Mouse (Mus musculus) heart, embryonic 13.5 days (tissue): ENCODE data around the gene Birc6. TPM values are rescaled to one million over a fixed set of nuclear protein-coding genes. Genes with fewer than 3 reads are reported as not detected.
"Not testable (repeated sequence)": the region's sequence is repeated elsewhere in the genome, so short reads cannot be mapped to it uniquely, and the experiment has no call there.

Experiments
- ATAC-seq: fragments of 200-750 bp; cut with Nextera tagmentation; 2 replicates; pipeline ENCODE4 v1.8.0; 2017; ENCODE audit warnings: moderate TSS enrichment; ENCODE audit not compliant: insufficient number of reproducible peaks, low FRiP score, low TSS enrichment; ENCODE audit errors: extremely low read depth
- H3K27ac ChIP-seq: fragments of 300-500 bp; sonication (generic); replicated peaks from 2 replicates; pipeline ENCODE4 v1.5.1; 2015; ENCODE audit warnings: moderate library complexity, mild to moderate bottlenecking, inconsistent platforms
- H3K27me3 ChIP-seq: fragments of 300-500 bp; sonication (generic); replicated peaks from 2 replicates; pipeline ENCODE4 v1.6.1; 2015; ENCODE audit warnings: mild to moderate bottlenecking, inconsistent platforms
- H3K36me3 ChIP-seq: fragments of 300-500 bp; sonication (generic); 2 replicates; pipeline ENCODE4 v1.6.1; 2015; ENCODE audit warnings: mild to moderate bottlenecking, inconsistent platforms
- H3K4me1 ChIP-seq: fragments of 300-500 bp; sonication (generic); 2 replicates; pipeline ENCODE4 v1.6.1; 2015; ENCODE audit warnings: inconsistent platforms
- H3K4me2 ChIP-seq: fragments of 300-500 bp; sonication (generic); 2 replicates; pipeline ENCODE4 v1.6.1; 2015; ENCODE audit warnings: inconsistent platforms, mild to moderate bottlenecking, moderate library complexity
- H3K4me3 ChIP-seq: fragments of 300-500 bp; sonication (generic); 2 replicates; pipeline ENCODE4 v1.5.1; 2015; ENCODE audit warnings: moderate library complexity, mild to moderate bottlenecking, inconsistent platforms
- H3K9ac ChIP-seq: fragments of 300-500 bp; sonication (generic); 2 replicates; pipeline ENCODE4 v1.6.1; 2015; ENCODE audit warnings: inconsistent platforms, mild to moderate bottlenecking, moderate library complexity
- H3K9me3 ChIP-seq: fragments of 300-500 bp; sonication (generic); 2 replicates; pipeline ENCODE4 v1.6.1; 2016; ENCODE audit warnings: inconsistent platforms
- WGBS: fragments of 180-500 bp; shearing (Covaris S2); methylation state at CpG from one replicate; pipeline ENCODE4 v1.1.7; 2015; ENCODE audit warnings: mixed read lengths; 5-methylcytosine and 5-hydroxymethylcytosine counted together
- polyA plus RNA-seq: library from polyadenylated mRNA; unstranded; fragments of >200 nt; fragmentation: Nextera tagmentation; extraction: Ambion mirVana; gene quantifications from 2 replicates; pipeline ENCODE4 v1.2.1, GENCODE M21; 2015

The Birc6 gene
- polyA plus RNA-seq, 1 experiment from 2014 or later: 51.9 TPM

DNA sequence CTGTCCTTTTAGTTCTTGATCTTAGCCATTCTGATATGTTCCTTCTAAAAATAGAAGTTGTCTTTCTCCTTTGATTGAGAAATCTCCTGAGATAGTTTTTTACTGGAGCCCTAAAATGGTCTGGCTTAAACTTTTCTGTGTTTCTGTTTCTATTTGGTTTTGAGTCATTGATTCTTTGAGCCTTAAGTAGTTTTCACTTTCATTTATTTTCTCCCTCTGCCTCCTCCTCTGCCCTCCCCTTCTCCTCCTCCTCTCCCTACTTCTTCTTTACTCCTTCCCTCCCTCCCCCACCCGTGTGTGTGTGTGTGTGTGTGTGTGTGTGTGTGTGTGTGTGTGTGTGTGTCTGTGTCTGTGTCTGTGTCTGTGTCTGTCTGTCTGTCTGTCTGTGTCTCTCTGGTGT lies 139.9 kb downstream of the Birc6 start:
- Histone ChIP-seq H3K27me3 (no peaks in the 10 kb centered on the region), H3K4me1 (peaks cover 4% of the 10 kb centered on the region; the same call in 1 of the 2 replicates), H3K4me2 (no peak overlapping the region), H3K4me3 (no peak overlapping the region), H3K27ac (no peak overlapping the region), H3K9me3 (no peaks in the 10 kb centered on the region), H3K9ac (no peak overlapping the region), H3K36me3 (peaks cover 78% of the 10 kb centered on the region)
- no peak for ATAC-seq
- WGBS: 80% methylated on average over 1 of the region's 1 CpGs

GRCm38 (mm10) chr17:74670031-74670430 lies 141.9 kb downstream of the Birc6 start:
- Histone ChIP-seq H3K4me2 (no peak overlapping the region), H3K4me1 (peaks cover 4% of the 10 kb centered on the region; the same call in 1 of the 2 replicates), H3K36me3 (peaks cover 66% of the 10 kb centered on the region), H3K9ac (no peak overlapping the region), H3K27ac (no peak overlapping the region), H3K4me3 (no peak overlapping the region), H3K27me3 (no peaks in the 10 kb centered on the region), H3K9me3 (no peaks in the 10 kb centered on the region)
- ATAC-seq: no peak
- 92% methylated on average over 13 of the region's 13 CpGs for WGBS

DNA sequence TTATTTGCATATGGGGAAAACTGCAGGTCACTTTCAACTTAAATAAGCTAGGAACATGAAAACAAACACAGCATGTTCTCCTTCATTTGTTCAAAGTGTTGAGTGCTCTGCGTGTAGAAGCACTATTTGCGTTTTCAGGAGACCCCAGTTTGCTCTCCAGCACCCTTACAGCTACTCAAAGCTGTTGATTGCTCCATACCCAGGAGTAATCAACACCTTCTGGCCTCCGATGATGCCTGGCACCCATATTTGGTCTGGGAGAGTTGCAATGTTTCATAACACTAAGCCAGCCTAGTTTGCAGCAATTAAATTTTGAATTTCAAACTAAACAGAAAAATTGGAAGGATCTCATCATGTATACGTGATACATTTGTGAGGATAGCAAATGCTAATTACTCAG lies 144.4 kb downstream of the Birc6 start:
- no peak for ATAC-seq
- peaks cover 4% of the 10 kb centered on the region; the same call in 1 of the 2 replicates for H3K4me1 ChIP-seq
- no peaks in the 10 kb centered on the region for H3K27me3 ChIP-seq
- whole genome bisulfite sequencing: 54% methylated on average over 4 of the region's 4 CpGs
- H3K9ac ChIP-seq: no peak overlapping the region
- no peak overlapping the region for H3K4me2 ChIP-seq
- no peak overlapping the region for H3K4me3 ChIP-seq
- H3K9me3 ChIP-seq: no peaks in the 10 kb centered on the region
- H3K36me3 ChIP-seq: peaks cover 68% of the 10 kb centered on the region
- no peak overlapping the region for H3K27ac ChIP-seq

DNA sequence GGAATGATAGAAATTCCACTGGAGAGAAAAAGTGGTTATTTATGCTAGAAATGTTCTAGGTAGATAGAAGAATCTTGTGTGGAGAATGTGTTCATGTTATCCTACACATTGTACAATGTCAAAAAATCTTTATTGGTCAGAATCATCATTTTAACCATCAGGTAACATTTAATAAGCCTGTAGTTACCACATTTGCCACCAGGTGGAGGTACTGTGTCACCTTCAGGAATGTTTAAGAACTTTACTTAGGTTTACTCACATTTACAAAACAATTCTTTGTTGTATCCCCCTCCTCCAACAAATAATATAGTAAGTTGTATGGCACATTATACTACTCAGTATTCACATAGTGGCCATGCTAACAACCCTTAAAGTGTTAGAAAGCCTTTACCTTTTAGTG lies 145.2 kb downstream of the Birc6 start:
- peaks cover 4% of the 10 kb centered on the region; the same call in 1 of the 2 replicates for H3K4me1 ChIP-seq
- no peaks in the 10 kb centered on the region for H3K9me3 ChIP-seq
- H3K36me3 ChIP-seq: peaks cover 70% of the 10 kb centered on the region
- no peak overlapping the region for H3K4me2 ChIP-seq
- no peak for ATAC-seq
- no peak overlapping the region for H3K4me3 ChIP-seq
- H3K27ac ChIP-seq: no peak overlapping the region
- no peaks in the 10 kb centered on the region for H3K27me3 ChIP-seq
- H3K9ac ChIP-seq: no peak overlapping the region

DNA sequence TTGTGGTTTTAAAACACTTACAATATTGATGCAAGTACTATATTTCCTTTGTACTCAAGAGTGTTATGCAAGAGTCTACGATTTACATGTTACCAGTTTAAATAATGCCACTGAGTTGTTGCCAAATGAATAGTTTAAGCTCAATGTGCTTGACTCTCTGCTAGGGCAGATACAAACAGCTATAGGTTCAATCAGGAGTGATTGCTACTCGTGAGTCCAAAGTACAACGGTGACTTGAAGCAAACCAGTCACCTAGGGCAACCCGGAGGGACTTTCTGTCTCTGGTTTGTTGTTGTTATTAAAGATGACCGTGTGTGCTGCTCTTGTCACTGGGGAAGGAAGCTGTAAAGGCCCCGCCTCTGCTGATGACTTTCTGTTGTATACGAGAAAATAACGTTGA lies 150.0 kb downstream of the Birc6 start:
- no peak overlapping the region for H3K9ac ChIP-seq
- no peak overlapping the region for H3K27ac ChIP-seq
- H3K36me3 ChIP-seq: peaks cover 67% of the 10 kb centered on the region
- no peaks in the 10 kb centered on the region for H3K27me3 ChIP-seq
- H3K9me3 ChIP-seq: no peaks in the 10 kb centered on the region
- H3K4me3 ChIP-seq: no peak overlapping the region
- H3K4me2 ChIP-seq: no peak overlapping the region
- ATAC-seq: no peak
- no peaks in the 10 kb centered on the region for H3K4me1 ChIP-seq
- 91% methylated on average over 8 of the region's 8 CpGs for WGBS

DNA sequence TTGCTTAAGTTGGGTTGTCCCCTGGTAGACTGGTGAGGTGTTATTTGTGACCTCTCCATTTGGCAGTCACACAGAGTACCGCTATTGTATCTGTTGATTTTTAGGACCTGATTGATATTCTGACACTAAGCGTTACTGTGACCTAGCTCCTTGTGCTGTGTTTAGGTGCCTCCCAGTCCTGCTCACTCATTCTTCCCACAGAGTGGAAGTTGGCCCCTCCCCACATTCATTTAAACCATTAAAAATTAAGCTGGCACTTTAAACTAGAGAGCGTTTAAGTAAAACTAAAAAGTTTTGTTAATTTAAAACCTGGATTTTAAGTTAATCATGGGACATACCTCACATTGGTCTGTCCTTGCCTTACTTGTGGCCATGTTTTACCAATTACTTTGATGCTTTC lies 156.8 kb downstream of the Birc6 start:
- no peak for ATAC-seq
- H3K36me3 ChIP-seq: peaks cover 51% of the 10 kb centered on the region
- H3K4me3 ChIP-seq: no peak overlapping the region
- no peaks in the 10 kb centered on the region for H3K4me1 ChIP-seq
- WGBS: 88% methylated on average over 3 of the region's 3 CpGs
- H3K4me2 ChIP-seq: no peak overlapping the region
- H3K27ac ChIP-seq: no peak overlapping the region
- no peaks in the 10 kb centered on the region for H3K27me3 ChIP-seq
- H3K9ac ChIP-seq: no peak overlapping the region
- no peaks in the 10 kb centered on the region for H3K9me3 ChIP-seq

DNA sequence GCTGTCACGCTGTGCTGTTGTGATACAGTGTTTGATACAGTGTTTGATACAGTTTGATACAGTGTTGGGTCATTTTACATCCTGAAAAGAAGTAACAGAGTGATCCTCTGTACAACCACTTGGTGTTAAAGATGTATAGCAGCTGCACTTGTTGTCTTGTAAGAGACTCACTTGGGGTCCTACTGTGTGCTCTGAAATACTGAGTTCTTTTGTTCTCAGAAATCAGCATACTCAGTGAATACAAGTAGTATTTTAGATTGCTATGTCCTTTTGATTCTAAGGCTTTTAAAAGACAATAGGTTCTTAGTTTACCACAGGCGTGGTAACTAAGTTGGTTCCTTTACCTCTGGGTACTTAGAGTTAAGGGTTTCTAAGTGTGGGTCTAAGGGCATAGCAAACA lies 160.5 kb downstream of the Birc6 start:
- ATAC-seq: no peak
- no peak overlapping the region for H3K9ac ChIP-seq
- no peak overlapping the region for H3K27ac ChIP-seq
- no peak overlapping the region for H3K4me3 ChIP-seq
- no peaks in the 10 kb centered on the region for H3K9me3 ChIP-seq
- peaks cover 59% of the 10 kb centered on the region for H3K36me3 ChIP-seq
- H3K27me3 ChIP-seq: no peaks in the 10 kb centered on the region
- H3K4me1 ChIP-seq: no peaks in the 10 kb centered on the region
- 92% methylated on average over 2 of the region's 2 CpGs for WGBS
- no peak overlapping the region for H3K4me2 ChIP-seq

DNA sequence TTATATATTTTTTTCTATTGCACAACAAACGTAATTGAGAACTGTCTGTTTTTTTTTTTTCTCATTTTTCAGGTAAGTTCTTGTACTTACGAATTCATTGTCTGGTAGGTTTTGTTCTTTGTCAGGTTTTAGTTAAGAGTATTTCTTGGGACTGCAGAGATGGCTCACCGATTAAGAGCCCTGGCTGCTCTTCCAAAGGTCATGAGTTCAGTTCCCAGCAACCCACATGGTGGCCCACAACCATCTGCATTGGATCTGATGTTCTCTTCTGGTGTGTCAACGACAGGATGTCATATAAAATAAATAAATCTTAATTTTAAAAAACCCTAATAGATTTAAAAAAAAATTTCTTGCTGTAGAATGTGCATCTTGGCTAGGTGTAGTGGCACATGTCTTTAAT lies 161.3 kb downstream of the Birc6 start:
- 89% methylated on average over 4 of the region's 4 CpGs for WGBS
- Histone ChIP-seq H3K4me2 (no peak overlapping the region), H3K27me3 (no peaks in the 10 kb centered on the region), H3K9ac (no peak overlapping the region), H3K4me3 (no peak overlapping the region), H3K4me1 (no peaks in the 10 kb centered on the region), H3K9me3 (no peaks in the 10 kb centered on the region), H3K36me3 (peaks cover 64% of the 10 kb centered on the region), H3K27ac (no peak overlapping the region)
- ATAC-seq: no peak

- WGBS: 98% methylated on average over 2 of the region's 2 CpGs
Measured at GRCm38 (mm10) chr17:74701661-74702060, 173.6 kb downstream of the Birc6 start.

GRCm38 (mm10) chr17:74705480-74705879 lies 177.4 kb downstream of the Birc6 start:
- no peak overlapping the region for H3K4me3 ChIP-seq
- WGBS: 59% methylated on average over 5 of the region's 5 CpGs
- H3K4me1 ChIP-seq: no peaks in the 10 kb centered on the region
- peaks cover 42% of the 10 kb centered on the region for H3K36me3 ChIP-seq
- no peak overlapping the region for H3K4me2 ChIP-seq
- H3K27ac ChIP-seq: no peak overlapping the region
- no peaks in the 10 kb centered on the region for H3K9me3 ChIP-seq
- H3K9ac ChIP-seq: no peak overlapping the region
- no peaks in the 10 kb centered on the region for H3K27me3 ChIP-seq
- no peak for ATAC-seq

More at GRCm38 (mm10) chr17:74701661-74702060, 173.6 kb downstream of the Birc6 start:
- H3K4me2 ChIP-seq, ATAC-seq, H3K4me3 ChIP-seq, H3K4me1 ChIP-seq, H3K9me3 ChIP-seq, H3K27me3 ChIP-seq, H3K27ac ChIP-seq, H3K9ac ChIP-seq: not testable (repeated sequence)
- H3K36me3 ChIP-seq: peaks cover 80% of the 10 kb centered on the region

- H3K27me3 ChIP-seq: no peaks in the 10 kb centered on the region
- no peaks in the 10 kb centered on the region for H3K9me3 ChIP-seq
- no peak overlapping the region for H3K27ac ChIP-seq
- no peak for ATAC-seq
- H3K36me3 ChIP-seq: peaks cover 31% of the 10 kb centered on the region
- H3K4me1 ChIP-seq: no peaks in the 10 kb centered on the region
- no peak overlapping the region for H3K4me3 ChIP-seq
- no peak overlapping the region for H3K4me2 ChIP-seq
- no peak overlapping the region for H3K9ac ChIP-seq
Measured at GRCm38 (mm10) chr17:74706593-74706992, 178.5 kb downstream of the Birc6 start.

DNA sequence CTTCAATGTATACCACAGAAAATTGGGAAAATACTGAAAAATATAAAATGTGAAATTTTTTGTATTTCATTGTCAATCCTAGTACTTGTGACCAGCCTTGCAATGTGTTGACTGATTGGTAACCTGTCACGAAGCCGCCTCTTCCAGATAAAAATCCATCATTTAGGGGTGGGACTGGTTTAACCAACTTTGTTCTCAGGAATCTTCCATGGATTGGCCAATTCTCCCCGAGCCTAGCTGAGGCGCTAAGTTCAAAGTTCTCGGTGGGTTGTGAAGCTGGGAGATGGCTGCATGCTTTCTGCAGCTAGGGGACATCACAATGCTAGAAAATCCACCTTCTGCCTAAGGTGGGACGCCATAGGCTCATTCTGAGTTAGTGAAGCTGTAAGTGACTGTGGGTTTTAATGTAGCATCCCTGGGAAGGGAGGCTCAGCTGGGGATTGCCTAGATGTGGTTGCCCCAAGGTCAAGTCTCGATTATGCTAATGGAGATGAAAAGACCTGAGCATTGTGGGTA lies 179.6 kb downstream of the Birc6 start:
- Histone ChIP-seq H3K9ac (no peak overlapping the region), H3K27me3 (no peaks in the 10 kb centered on the region), H3K9me3 (no peaks in the 10 kb centered on the region), H3K4me2 (no peak overlapping the region), H3K4me1 (no peaks in the 10 kb centered on the region), H3K36me3 (peaks cover 23% of the 10 kb centered on the region), H3K4me3 (no peak overlapping the region), H3K27ac (no peak overlapping the region)
- ATAC-seq: no peak
- WGBS: 79% methylated on average over 7 of the region's 7 CpGs
